Mouse (Mus musculus) liver, embryonic 16.5 days (tissue): ENCODE measurements around the gene Sptlc2. TPM values are rescaled to one million over a fixed set of nuclear protein-coding genes. Genes with fewer than 3 reads are reported as not detected.
A peak's percentile ranks its signal among the peaks of the same experiment; 100 is the strongest.
"Not testable (repeated sequence)": the region's sequence is repeated elsewhere in the genome, so short reads cannot be mapped to it uniquely, and the experiment has no call there.

Experiments used
- ATAC-seq: fragments of 200-750 bp; cut with Nextera tagmentation; 2 replicates; pipeline ENCODE4 v1.8.0; 2017; ENCODE audit warnings: low read depth, mild to moderate bottlenecking, moderate number of reproducible peaks, moderate library complexity
- H3K27ac ChIP-seq: fragments of 300-500 bp; sonication (generic); 2 replicates; pipeline ENCODE4 v1.5.1; 2014; ENCODE audit warnings: mild to moderate bottlenecking, low read length
- H3K27me3 ChIP-seq: fragments of 300-500 bp; sonication (generic); 2 replicates; pipeline ENCODE4 v1.6.1; 2014; ENCODE audit warnings: low read depth, low read length, mixed read lengths; ENCODE audit not compliant: control insufficient read depth, insufficient read depth
- H3K36me3 ChIP-seq: fragments of 300-500 bp; sonication (generic); 2 replicates; pipeline ENCODE4 v1.6.1; 2014; ENCODE audit warnings: mild to moderate bottlenecking; ENCODE audit not compliant: control insufficient read depth, insufficient read depth
- H3K4me1 ChIP-seq: fragments of 300-500 bp; sonication (generic); 2 replicates; pipeline ENCODE4 v1.6.1; 2014; ENCODE audit warnings: low read depth, low read length, mixed read lengths; ENCODE audit not compliant: control insufficient read depth
- H3K4me2 ChIP-seq: fragments of 300-500 bp; sonication (generic); 2 replicates; pipeline ENCODE4 v1.6.1; 2014; ENCODE audit warnings: low read depth, low read length, mixed read lengths
- H3K4me3 ChIP-seq: fragments of 300-500 bp; sonication (generic); 2 replicates; pipeline ENCODE4 v1.5.1; 2014; ENCODE audit warnings: low read depth, mild to moderate bottlenecking, low read length
- H3K9ac ChIP-seq: fragments of 300-500 bp; sonication (generic); 2 replicates; pipeline ENCODE4 v1.6.1; 2014; ENCODE audit warnings: low read depth, low read length
- H3K9me3 ChIP-seq: fragments of 300-500 bp; sonication (generic); replicated peaks from 2 replicates; pipeline ENCODE4 v1.6.1; 2016; ENCODE audit warnings: low read length; ENCODE audit not compliant: control insufficient read depth
- WGBS: fragments of 180-500 bp; shearing (Covaris S2); extraction: QIAGEN DNeasy Blood & Tissue Kit; methylation state at CpG from one replicate; pipeline ENCODE4 v1.1.7; 2014; ENCODE audit not compliant: insufficient replicate concordance; 5-methylcytosine and 5-hydroxymethylcytosine counted together
- polyA plus RNA-seq: library from polyadenylated mRNA; unstranded; fragments of >200 nt; fragmentation: Nextera tagmentation; extraction: Ambion mirVana; gene quantifications from 2 replicates; pipeline ENCODE4 v1.2.1, GENCODE M21; 2015

The Sptlc2 gene
- polyA plus RNA-seq, 1 experiment from 2014 or later = 28.1 TPM

DNA sequence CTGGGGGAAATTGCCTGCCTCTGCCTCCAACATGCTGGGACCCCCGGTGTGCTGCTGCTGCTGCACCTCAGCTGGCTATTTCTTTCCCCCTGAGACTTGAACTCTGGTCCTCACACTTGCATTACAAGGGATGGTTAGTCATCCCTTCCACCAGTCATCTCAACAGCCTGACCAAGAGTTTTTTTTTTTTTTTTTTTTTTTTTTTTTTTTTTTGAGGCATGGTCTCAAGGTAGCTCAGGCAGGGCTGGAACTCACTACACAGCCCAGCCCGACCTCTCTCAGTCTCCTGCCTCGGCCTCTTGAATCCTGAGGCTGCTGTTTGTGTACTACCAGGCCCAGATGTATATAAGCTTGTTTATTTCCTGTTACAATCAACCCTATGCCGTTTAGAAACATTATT lies 103.9 kb downstream of the Sptlc2 start:
- Histone ChIP-seq H3K27ac (no peak overlapping the region), H3K4me2 (no peak overlapping the region), H3K9me3 (no peaks in the 10 kb centered on the region), H3K9ac (no peak overlapping the region), H3K4me3 (no peak overlapping the region), H3K36me3 (no peaks in the 10 kb centered on the region), H3K4me1 (no peaks in the 10 kb centered on the region; the same call in 1 of the 2 replicates), H3K27me3 (no peaks in the 10 kb centered on the region)
- no peak for ATAC-seq
- 52% methylated on average over 4 of the region's 4 CpGs for WGBS

DNA sequence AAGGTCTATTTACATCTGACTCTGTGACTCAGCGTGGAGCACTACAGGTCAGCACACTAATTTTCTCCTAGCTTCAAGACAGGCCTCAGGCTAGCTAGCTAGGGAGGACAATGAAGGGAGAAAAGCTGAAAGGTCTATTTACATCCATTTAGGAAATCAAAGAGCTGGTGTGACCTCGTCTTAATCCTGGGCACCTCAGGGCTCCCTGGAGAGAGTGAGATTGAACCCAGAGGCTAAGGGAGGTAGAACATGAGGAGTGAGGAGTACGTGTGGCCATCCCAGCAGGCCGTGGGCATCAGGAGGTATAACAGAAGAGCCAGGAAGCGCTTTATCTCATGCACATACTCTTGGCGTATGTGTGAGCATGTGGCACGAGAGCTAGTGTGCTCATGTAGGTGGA lies 104.4 kb downstream of the Sptlc2 start:
- H3K4me2 ChIP-seq = no peak overlapping the region
- H3K27me3 ChIP-seq = no peaks in the 10 kb centered on the region
- H3K36me3 ChIP-seq = no peaks in the 10 kb centered on the region
- H3K4me3 ChIP-seq = no peak overlapping the region
- no peak overlapping the region for H3K27ac ChIP-seq
- ATAC-seq = no peak
- no peaks in the 10 kb centered on the region; the same call in 1 of the 2 replicates for H3K4me1 ChIP-seq
- no peaks in the 10 kb centered on the region for H3K9me3 ChIP-seq
- 58% methylated on average over 7 of the region's 7 CpGs for WGBS
- H3K9ac ChIP-seq = no peak overlapping the region

DNA sequence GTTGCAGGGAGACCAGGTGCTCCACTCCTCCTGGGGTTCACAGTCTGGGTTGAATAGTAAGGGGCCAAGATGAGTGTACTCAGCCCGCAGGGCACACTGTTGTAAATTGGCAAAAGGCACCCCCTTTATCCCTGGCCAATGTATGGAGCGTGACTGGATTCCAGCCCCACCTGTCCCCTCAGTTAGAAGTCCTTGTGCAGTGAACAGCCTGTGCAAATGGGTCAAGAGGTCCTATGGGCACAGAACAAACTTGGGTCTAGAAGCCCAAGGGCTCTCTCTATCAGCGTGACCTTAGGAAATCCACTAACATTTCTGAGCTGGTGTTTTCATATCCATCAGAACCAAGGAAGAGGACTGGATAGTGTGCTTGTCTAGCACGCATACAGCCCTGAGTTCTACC lies 105.4 kb downstream of the Sptlc2 start:
- Histone ChIP-seq H3K27ac (no peak overlapping the region), H3K27me3 (no peaks in the 10 kb centered on the region), H3K4me2 (no peak overlapping the region), H3K4me1 (peaks cover 6% of the 10 kb centered on the region), H3K9ac (no peak overlapping the region), H3K36me3 (no peaks in the 10 kb centered on the region), H3K9me3 (no peaks in the 10 kb centered on the region), H3K4me3 (no peak overlapping the region)
- no peak for ATAC-seq
- 76% methylated on average over 4 of the region's 4 CpGs for WGBS

DNA sequence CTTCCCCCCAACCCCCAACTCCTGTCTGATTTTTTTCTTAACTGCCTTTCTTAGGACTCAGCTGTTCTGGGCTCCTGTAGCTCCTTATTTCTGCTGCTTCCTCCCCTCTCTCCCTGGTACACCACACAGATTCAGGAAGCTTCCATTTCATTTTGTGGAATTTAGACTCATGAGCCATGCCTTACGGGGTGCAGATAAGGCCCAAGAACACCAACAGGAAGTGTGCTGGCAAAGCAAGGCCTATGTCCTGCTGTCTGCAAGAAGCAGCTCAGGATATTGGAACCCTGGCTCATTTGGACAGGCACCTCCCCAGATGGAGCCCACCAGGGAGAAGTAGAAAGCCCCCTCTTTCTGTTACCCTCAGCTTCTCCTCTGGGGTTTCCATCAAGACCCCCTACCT lies 106.4 kb downstream of the Sptlc2 start:
- H3K4me2 ChIP-seq = no peak overlapping the region
- no peak overlapping the region for H3K9ac ChIP-seq
- H3K27me3 ChIP-seq = no peaks in the 10 kb centered on the region
- no peak for ATAC-seq
- H3K27ac ChIP-seq = no peak overlapping the region
- 29% methylated on average over 1 of the region's 1 CpGs for WGBS
- H3K4me3 ChIP-seq = no peak overlapping the region
- peaks cover 6% of the 10 kb centered on the region for H3K4me1 ChIP-seq
- no peaks in the 10 kb centered on the region for H3K9me3 ChIP-seq
- H3K36me3 ChIP-seq = no peaks in the 10 kb centered on the region

DNA sequence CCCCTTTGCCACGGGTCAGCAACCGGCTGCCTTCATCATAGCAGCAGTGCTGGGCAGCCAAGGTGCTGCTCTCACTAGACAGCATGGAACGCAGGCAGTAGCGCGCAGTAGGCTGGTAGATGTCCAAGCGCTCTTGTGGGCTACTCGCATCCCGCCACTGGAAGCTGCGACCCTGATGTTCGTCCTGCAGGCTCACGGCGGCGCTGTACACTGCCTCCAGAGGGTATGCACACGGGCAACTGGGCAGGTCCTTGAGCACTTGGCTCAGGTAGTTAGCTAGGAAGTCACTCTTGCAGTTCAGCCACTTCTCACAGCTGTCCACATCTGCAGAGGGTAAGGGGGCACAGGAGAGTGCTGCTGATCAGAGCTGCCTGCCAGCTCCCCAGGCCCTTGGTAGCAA lies 108.3 kb downstream of the Sptlc2 start:
- WGBS = 60% methylated on average over 14 of the region's 14 CpGs
- no peaks in the 10 kb centered on the region for H3K9me3 ChIP-seq
- peaks cover 19% of the 10 kb centered on the region for H3K4me1 ChIP-seq
- no peak overlapping the region for H3K4me3 ChIP-seq
- no peak for ATAC-seq
- no peak overlapping the region for H3K9ac ChIP-seq
- no peak overlapping the region for H3K4me2 ChIP-seq
- no peaks in the 10 kb centered on the region for H3K27me3 ChIP-seq
- H3K36me3 ChIP-seq = peaks cover 3% of the 10 kb centered on the region; the same call in 1 of the 2 replicates
- no peak overlapping the region for H3K27ac ChIP-seq

DNA sequence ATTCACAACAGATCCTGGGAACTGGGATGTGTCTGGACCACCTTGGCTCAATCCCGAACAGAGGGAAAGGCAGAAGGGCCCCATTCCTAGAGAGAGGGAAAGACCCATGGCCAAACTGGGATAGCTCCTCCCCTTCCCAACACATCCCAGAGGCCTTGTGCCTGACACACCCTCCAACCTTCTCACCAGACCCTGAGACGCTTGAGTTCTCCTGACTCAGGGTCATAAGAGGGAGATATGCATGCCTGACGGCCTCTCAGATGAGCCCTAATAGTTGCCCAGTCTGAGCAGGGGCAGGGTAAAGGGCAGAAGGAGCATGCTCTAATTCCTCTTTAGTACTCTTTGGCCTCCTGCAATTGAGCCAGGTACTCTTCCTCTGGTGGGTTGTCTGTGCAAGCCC lies 108.8 kb downstream of the Sptlc2 start:
- WGBS = 44% methylated on average over 3 of the region's 3 CpGs
- H3K9me3 ChIP-seq = no peaks in the 10 kb centered on the region
- no peak overlapping the region for H3K27ac ChIP-seq
- H3K36me3 ChIP-seq = peaks cover 3% of the 10 kb centered on the region; the same call in 1 of the 2 replicates
- peaks cover 24% of the 10 kb centered on the region for H3K4me1 ChIP-seq
- no peaks in the 10 kb centered on the region for H3K27me3 ChIP-seq
- no peak overlapping the region for H3K4me3 ChIP-seq
- H3K4me2 ChIP-seq = no peak overlapping the region
- H3K9ac ChIP-seq = no peak overlapping the region
- no peak for ATAC-seq

DNA sequence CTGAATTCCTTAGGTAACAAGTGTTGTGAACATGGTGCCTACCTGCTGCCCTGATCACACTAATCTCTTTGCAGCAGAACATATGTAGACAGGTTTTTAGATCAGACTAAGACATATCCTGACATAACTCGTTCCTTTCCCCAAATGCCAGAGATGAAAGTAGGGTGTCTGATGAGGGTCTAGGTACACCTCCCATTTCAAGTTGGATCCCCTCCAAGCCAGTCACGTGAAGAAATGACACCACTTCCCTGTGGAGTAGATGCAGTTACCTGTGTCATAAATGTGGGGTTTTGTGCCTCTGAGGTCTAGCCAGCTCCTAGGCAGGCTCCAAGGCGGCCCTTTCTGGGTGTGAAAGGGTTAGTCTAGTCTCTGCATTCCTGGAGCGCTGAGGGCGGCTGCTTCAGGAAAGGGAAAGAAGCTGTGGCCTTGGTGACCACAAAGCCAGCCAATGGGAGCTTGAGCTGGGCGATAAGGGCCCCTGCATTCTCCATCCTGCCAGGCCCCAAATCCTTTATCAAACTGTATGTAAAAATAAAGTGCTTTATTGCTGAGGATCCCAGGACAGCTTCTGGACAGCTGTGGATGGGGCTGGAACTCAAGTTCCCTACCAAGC lies 109.9 kb downstream of the Sptlc2 start:
- peaks cover 10% of the 10 kb centered on the region for H3K36me3 ChIP-seq
- H3K4me1 ChIP-seq = peaks cover 24% of the 10 kb centered on the region
- H3K27me3 ChIP-seq = no peaks in the 10 kb centered on the region
- H3K4me3 ChIP-seq = no peak overlapping the region
- no peaks in the 10 kb centered on the region for H3K9me3 ChIP-seq
- no peak overlapping the region for H3K4me2 ChIP-seq
- WGBS = 10% methylated on average over 6 of the region's 6 CpGs
- no peak overlapping the region for H3K9ac ChIP-seq
- H3K27ac ChIP-seq = no peak overlapping the region
- 0 out of 2 replicates have a peak, but pooled peaks have one; percentile 11 for ATAC-seq

DNA sequence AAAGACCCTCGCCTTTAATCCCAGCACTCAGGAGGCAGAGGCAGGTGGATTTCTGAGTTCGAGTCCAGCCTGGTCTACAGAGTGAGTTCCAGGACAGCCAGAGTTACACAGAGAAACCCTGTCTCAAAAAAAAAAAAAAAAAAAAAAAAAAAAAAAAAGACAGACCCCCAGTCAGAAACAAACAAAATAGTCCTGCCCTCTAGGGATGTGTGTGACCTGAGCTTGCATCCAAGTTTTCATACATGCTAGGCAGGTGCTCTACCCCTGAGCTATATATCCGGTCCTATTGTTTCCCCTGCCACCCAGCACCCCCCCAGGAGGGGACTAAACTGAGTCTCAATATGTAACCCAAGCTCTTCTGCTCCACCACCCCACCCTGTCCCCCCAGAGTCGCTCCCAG lies 110.9 kb downstream of the Sptlc2 start:
- not testable (repeated sequence) for H3K27me3 ChIP-seq, H3K4me3 ChIP-seq, ATAC-seq, H3K9me3 ChIP-seq, H3K4me2 ChIP-seq, H3K27ac ChIP-seq, H3K9ac ChIP-seq
- H3K36me3 ChIP-seq = peaks cover 20% of the 10 kb centered on the region
- WGBS = 53% methylated on average over 4 of the region's 4 CpGs
- peaks cover 24% of the 10 kb centered on the region for H3K4me1 ChIP-seq

DNA sequence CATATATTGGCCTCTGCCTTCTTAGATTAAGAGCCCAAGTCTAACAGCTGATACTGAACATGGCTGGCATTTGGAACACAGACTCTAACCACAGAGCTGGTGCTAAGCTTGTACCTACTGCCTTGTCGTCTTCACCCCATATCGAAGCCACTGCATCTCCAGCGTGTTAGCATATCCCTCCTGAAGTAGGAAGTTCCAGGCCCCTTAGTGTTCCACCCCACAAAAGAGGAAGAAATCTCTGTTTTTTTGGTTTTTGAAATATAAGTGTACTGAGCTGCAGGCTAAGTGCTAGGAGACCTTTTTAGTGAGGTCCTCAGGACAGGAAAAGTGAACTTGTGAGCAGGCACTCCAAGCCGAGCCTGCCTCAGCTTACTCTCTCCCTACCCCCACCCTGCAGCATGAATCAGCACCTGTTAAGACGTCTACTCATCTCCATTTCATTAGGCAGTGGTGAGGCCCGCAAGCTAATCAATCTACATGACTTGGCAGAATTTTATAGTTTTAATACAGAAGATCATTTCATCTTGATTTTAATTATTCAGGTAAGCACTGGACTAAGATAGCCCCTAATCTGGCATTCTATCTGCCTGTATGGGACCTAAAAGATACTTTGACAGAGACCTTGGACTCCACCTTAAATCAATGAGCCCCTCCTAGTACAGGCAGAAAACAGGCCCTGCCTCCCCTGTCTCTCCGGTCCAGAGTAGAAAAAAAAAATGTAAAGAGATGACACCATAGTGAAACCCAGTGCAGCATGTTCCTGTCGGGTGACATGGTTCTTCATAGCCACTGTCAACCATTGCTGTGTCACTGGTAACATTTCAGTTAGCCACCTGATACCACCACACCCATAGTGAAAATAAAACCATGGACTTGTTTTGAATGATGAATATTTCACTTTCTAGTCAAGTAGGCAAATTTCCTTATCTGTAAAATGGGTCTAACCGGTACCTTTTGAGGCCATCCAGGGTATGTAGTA lies 113.0 kb downstream of the Sptlc2 start:
- peaks cover 24% of the 10 kb centered on the region for H3K4me1 ChIP-seq
- H3K4me2 ChIP-seq = peak overlapping the region; percentile 4; the same call in 1 of the 2 replicates
- no peaks in the 10 kb centered on the region for H3K9me3 ChIP-seq
- H3K27ac ChIP-seq = peak overlapping the region; percentile 65
- 48% methylated on average over 9 of the region's 9 CpGs for WGBS
- peaks cover 41% of the 10 kb centered on the region for H3K36me3 ChIP-seq
- H3K27me3 ChIP-seq = no peaks in the 10 kb centered on the region
- ATAC-seq = peak; percentile 88
- H3K9ac ChIP-seq = no peak overlapping the region
- H3K4me3 ChIP-seq = no peak overlapping the region
